Mouse (Mus musculus): ENCODE data around the gene Usp24. TPM values are rescaled to one million over a fixed set of nuclear protein-coding genes. Genes with fewer than 3 reads are reported as not detected.
"Not testable (repeated sequence)": the region's sequence is repeated elsewhere in the genome, so short reads cannot be mapped to it uniquely, and the experiment has no call there.

Gene Usp24
- polyA plus RNA-seq, 1 experiment from 2014 or later, result 6.9 TPM

DNA sequence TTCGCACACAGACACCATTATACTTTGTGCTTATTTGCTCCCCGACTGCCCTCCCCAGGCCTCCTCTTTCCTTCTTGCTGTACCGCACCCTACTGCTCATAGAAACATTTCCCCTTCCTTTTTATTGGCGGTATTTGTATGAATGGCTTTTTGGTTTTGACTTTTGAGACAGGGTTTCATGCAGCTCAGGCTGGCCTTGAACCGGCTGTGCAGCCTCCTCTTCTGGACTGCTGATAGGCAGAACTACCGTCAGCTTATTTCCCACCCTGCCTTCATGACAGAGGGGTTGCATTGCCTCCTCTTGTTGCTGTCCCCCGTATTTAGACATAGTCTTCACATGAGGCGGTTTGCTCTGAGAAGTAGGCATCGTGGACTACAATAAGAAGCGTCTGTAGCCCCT is 6.8 kb downstream of the Usp24 start:
- no peak overlapping the region for H3K9ac ChIP-seq
- ATAC-seq (ENCODE audit: borderline replicate concordance, extremely low read depth, low FRiP score, low TSS enrichment), result no peak
- 90% methylated on average over 10 of the region's 10 CpGs for WGBS

DNA sequence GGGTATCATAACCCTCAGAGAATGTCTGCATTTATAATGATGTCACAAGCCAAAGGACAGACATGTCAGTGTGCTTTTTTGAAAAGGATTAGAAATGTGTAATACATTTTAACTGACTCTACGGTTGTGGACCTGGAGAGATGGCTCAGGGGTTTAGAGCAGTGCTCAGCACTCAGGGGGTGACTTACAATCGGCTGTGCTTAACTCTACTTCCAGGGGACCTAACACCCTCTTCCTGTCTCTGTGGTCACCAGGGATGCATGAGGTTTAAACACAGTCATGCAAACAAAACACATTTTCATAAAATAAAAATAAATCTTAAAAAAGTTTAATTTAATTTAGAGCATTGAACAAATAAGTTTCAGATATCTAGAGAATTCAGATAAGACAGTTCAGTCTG is 7.3 kb downstream of the Usp24 start:
- Histone ChIP-seq H3K9me3 (no peaks in the 10 kb centered on the region), H3K4me1 (peaks cover 7% of the 10 kb centered on the region), H3K36me3 (no peaks in the 10 kb centered on the region), H3K27ac (no peak overlapping the region), H3K4me2 (no peak overlapping the region), H3K9ac (no peak overlapping the region), H3K27me3 (no peaks in the 10 kb centered on the region), H3K4me3 (no peak overlapping the region)
- WGBS, result 62% methylated on average over 2 of the region's 2 CpGs
- no peak for ATAC-seq (ENCODE audit: borderline replicate concordance, extremely low read depth, low FRiP score, low TSS enrichment)

More for the DNA sequence above, 6.8 kb downstream of the Usp24 start:
- Histone ChIP-seq H3K4me3 (no peak overlapping the region), H3K36me3 (no peaks in the 10 kb centered on the region), H3K4me2 (no peak overlapping the region), H3K4me1 (peaks cover 12% of the 10 kb centered on the region), H3K27me3 (no peaks in the 10 kb centered on the region), H3K9me3 (no peaks in the 10 kb centered on the region), H3K27ac (no peak overlapping the region)

DNA sequence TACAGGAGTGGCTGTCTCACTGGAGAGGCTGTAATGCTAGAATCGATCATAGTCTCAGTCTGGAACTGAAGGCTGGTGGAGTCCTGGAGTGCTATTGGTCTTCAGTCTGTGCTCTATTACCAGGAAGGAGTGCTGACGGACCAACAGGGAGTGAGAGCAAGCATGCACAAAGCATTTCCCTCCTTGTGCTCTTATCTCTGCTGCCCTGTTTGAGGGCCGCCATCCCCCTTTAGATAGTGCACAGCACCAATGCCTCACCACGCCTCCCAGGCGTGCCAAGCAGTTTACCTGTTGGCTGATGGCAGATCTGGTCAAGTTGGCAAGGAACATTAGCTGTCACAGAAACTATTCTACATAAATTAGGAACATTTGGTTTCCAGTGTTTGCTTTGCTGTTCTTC is 11.4 kb downstream of the Usp24 start:
- Histone ChIP-seq H3K27ac (no peak overlapping the region), H3K4me3 (no peak overlapping the region), H3K27me3 (no peaks in the 10 kb centered on the region), H3K4me2 (no peak overlapping the region), H3K4me1 (peaks cover 18% of the 10 kb centered on the region), H3K9ac (no peak overlapping the region), H3K9me3 (no peaks in the 10 kb centered on the region), H3K36me3 (no peaks in the 10 kb centered on the region)
- ATAC-seq (ENCODE audit: borderline replicate concordance, extremely low read depth, low FRiP score, low TSS enrichment), result no peak
- 65% methylated on average over 5 of the region's 5 CpGs for WGBS

DNA sequence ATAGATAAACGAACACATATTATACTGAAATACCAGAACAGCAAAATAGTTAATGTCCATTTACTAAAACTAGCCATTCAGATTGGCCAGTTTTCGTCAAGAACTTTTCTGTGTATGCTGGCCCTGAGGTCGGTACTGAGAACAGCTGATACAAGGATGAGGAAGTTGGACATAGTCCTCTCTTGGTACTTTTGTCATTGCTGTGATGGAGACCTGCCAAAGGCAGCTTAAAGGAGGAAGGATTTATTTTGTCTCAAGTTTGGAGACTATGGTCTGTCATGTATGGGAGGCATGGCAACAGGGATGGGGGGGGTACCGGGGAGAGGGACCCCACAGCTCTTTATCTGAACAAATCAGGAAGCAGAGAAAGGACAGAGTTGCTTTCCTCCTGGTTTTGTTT is 12.7 kb downstream of the Usp24 start:
- no peaks in the 10 kb centered on the region for H3K36me3 ChIP-seq
- no peaks in the 10 kb centered on the region for H3K27me3 ChIP-seq
- no peaks in the 10 kb centered on the region for H3K9me3 ChIP-seq
- peaks cover 18% of the 10 kb centered on the region for H3K4me1 ChIP-seq
- no peak overlapping the region for H3K4me2 ChIP-seq
- H3K27ac ChIP-seq, result no peak overlapping the region
- no peak overlapping the region for H3K9ac ChIP-seq
- no peak for ATAC-seq (ENCODE audit: borderline replicate concordance, extremely low read depth, low FRiP score, low TSS enrichment)
- WGBS, result 87% methylated on average over 4 of the region's 4 CpGs
- no peak overlapping the region for H3K4me3 ChIP-seq

DNA sequence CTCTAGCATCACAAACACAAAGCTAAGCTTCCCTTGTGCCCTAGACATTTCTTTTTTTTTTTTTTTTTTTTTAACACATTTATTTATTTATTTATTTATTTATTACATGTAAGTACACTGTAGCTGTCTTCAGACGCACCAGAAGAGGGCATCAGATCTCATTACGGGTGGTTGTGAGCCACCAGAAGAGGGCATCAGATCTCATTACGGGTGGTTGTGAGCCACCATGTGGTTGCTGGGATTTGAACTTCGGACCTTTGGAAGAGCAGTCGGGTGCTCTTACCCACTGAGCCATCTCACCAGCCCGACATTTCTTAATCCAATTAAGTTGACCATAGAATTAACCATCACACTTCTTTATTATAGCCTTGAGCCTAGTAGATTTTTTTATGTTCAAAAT is 13.2 kb downstream of the Usp24 start:
- not testable (repeated sequence) for H3K9me3 ChIP-seq; H3K27ac ChIP-seq; H3K27me3 ChIP-seq; H3K36me3 ChIP-seq; H3K4me3 ChIP-seq; ATAC-seq (ENCODE audit: borderline replicate concordance, extremely low read depth, low FRiP score, low TSS enrichment); H3K4me2 ChIP-seq; H3K9ac ChIP-seq
- H3K4me1 ChIP-seq, result peaks cover 18% of the 10 kb centered on the region
- 87% methylated on average over 6 of the region's 6 CpGs for WGBS

DNA sequence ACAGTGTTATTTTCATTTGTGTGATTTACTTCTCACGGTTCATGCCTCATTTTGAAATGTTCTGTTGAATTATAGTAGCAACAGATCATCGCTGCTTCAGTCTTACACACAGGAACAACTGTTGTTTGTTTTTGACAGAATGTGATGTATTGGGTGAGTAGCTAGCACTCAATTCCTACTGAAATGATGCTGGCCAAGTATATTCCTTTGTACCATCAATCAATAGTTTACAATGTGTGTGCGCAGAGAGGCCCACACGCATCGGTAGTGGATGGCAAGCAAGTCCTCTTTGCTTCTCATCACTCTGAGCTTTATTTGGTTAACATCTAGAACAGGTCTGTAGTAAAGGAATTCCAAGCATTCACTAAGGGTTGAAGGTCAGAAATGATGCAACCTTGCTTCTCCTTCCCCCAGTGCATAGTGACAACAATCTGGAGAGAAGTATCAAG is 14.4 kb downstream of the Usp24 start:
- Histone ChIP-seq H3K9ac (no peak overlapping the region), H3K4me3 (no peak overlapping the region), H3K36me3 (no peaks in the 10 kb centered on the region), H3K4me1 (peaks cover 18% of the 10 kb centered on the region), H3K27ac (no peak overlapping the region), H3K27me3 (no peaks in the 10 kb centered on the region), H3K9me3 (no peaks in the 10 kb centered on the region), H3K4me2 (no peak overlapping the region)
- WGBS, result 26% methylated on average over 5 of the region's 5 CpGs
- ATAC-seq (ENCODE audit: borderline replicate concordance, extremely low read depth, low FRiP score, low TSS enrichment), result peak; percentile 27; the same call in 1 of the 2 replicates

DNA sequence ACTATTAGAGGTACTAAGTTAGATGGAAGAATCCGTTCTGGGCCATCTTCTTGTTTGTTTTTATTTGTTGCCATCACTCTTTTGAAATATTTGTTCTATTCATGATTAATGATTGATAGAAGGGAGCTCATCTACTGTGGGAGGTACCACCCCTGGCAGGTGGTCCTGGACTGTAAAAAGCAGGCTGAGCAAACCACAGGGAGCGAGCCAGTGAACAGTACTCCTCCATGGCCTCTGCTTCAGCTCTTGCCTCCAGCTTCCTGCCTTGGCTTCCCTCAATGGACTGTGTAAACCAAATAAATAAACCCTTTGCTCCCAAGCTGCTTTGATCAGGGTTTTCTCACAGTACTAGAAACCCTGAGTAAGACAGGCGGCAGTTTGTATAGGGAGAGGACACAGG is 17.1 kb downstream of the Usp24 start:
- Histone ChIP-seq H3K4me2 (no peak overlapping the region), H3K4me3 (no peak overlapping the region), H3K27me3 (no peaks in the 10 kb centered on the region), H3K9ac (no peak overlapping the region), H3K4me1 (peaks cover 19% of the 10 kb centered on the region), H3K27ac (no peak overlapping the region), H3K36me3 (no peaks in the 10 kb centered on the region), H3K9me3 (no peaks in the 10 kb centered on the region)
- WGBS, result 69% methylated on average over 3 of the region's 3 CpGs
- ATAC-seq (ENCODE audit: borderline replicate concordance, extremely low read depth, low FRiP score, low TSS enrichment), result no peak

DNA sequence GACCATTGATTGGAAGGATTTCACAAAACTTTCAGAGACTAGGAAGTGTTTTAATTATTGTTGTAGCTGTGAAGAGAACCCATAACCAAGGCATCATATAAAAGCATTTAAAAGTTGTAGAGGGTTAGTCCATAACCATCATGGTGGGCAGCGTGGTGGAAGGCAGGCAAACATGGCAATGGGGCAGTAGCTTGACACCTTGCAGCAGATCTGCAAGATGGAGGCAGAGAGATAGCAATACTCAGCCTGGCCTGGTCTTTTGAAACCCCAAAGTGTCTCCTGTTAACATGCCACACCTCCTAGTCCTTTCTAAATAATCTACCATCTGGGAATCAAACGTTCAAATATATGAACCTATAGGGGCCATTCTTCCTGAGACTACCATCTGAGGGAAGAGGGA is 17.6 kb downstream of the Usp24 start:
- Histone ChIP-seq H3K4me3 (no peak overlapping the region), H3K9me3 (no peaks in the 10 kb centered on the region), H3K27me3 (no peaks in the 10 kb centered on the region), H3K4me1 (peaks cover 19% of the 10 kb centered on the region), H3K27ac (no peak overlapping the region), H3K36me3 (no peaks in the 10 kb centered on the region), H3K9ac (no peak overlapping the region), H3K4me2 (no peak overlapping the region)
- ATAC-seq (ENCODE audit: borderline replicate concordance, extremely low read depth, low FRiP score, low TSS enrichment), result no peak
- WGBS, result 59% methylated on average over 2 of the region's 2 CpGs

DNA sequence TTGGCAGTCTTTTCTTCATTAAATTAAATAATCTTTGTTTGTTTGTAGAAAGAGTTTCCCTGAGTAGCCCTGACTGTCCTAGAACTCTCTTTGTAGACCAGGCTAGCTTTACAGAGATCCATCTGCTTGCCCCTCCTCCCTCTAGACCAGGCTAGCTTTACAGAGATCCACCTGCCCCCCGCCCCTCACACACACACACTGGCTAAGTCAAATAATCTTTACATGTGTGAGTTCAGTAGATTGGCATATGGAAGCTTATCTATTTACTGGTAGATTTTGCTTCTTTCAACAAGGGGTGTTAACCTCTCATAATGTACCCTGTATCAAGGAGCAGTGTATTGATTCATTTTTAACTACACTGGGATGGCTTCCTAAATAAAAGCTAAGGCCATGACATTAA is 19.8 kb downstream of the Usp24 start:
- no peaks in the 10 kb centered on the region for H3K9me3 ChIP-seq
- H3K4me3 ChIP-seq, result no peak overlapping the region
- H3K4me2 ChIP-seq, result no peak overlapping the region
- no peak overlapping the region for H3K9ac ChIP-seq
- H3K36me3 ChIP-seq, result no peaks in the 10 kb centered on the region
- 64% methylated on average over 1 of the region's 1 CpGs for WGBS
- no peaks in the 10 kb centered on the region for H3K27me3 ChIP-seq
- ATAC-seq (ENCODE audit: borderline replicate concordance, extremely low read depth, low FRiP score, low TSS enrichment), result no peak
- no peak overlapping the region for H3K27ac ChIP-seq
- 0 out of 2 replicates have a peak, but pooled peaks cover 13% of the 10 kb centered on the region for H3K4me1 ChIP-seq

DNA sequence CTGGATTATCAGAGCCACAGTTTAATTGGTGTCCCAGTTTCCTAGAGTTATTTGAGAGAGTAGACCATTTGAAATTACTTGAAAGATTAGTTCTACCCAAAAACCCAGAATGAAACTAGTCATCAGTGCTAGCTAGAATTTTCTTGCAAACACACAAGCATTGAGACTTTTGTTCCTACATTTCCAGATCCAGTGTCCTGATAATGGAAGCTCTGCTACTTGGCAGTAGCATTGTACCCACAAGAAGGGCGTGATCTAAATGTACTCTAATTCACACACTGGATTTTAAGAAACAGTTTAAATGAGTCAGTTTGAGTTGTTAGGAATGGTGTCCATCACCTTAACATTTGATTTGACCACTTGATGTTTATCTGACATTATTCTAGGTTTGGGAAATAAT is 31.7 kb downstream of the Usp24 start:
- peaks cover 40% of the 10 kb centered on the region for H3K36me3 ChIP-seq

DNA sequence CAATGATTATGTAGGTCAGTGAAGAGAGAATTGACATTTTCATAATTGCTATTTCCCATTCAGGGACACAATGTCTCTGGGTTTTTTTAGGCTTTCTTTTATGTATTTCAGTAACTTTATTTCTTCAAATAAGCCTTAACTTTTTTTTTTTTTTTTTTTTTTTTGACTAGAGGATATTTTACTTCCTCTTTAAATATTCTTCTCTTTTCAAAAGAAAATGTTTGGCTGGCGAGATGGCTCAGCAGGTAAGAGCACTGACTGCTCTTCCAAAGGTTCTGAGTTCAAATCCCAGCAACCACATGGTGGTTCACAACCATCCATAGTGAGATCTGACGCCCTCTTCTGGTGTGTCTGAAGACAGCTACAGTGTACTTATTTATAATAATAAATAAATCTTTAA is 39.0 kb downstream of the Usp24 start:
- H3K9me3 ChIP-seq; H3K9ac ChIP-seq; ATAC-seq (ENCODE audit: borderline replicate concordance, extremely low read depth, low FRiP score, low TSS enrichment); H3K27me3 ChIP-seq; H3K4me3 ChIP-seq; H3K27ac ChIP-seq; H3K4me1 ChIP-seq; H3K4me2 ChIP-seq: not testable (repeated sequence)
- WGBS, result 89% methylated on average over 2 of the region's 2 CpGs
- peaks cover 31% of the 10 kb centered on the region for H3K36me3 ChIP-seq

More for the DNA sequence above, 31.7 kb downstream of the Usp24 start:
- no peaks in the 10 kb centered on the region for H3K27me3 ChIP-seq
- H3K27ac ChIP-seq, result no peak overlapping the region
- no peaks in the 10 kb centered on the region for H3K9me3 ChIP-seq
- ATAC-seq (ENCODE audit: borderline replicate concordance, extremely low read depth, low FRiP score, low TSS enrichment), result no peak
- H3K4me3 ChIP-seq, result no peak overlapping the region
- H3K4me2 ChIP-seq, result no peak overlapping the region
- no peaks in the 10 kb centered on the region for H3K4me1 ChIP-seq
- 93% methylated on average over 1 of the region's 1 CpGs for whole genome bisulfite sequencing
- no peak overlapping the region for H3K9ac ChIP-seq

DNA sequence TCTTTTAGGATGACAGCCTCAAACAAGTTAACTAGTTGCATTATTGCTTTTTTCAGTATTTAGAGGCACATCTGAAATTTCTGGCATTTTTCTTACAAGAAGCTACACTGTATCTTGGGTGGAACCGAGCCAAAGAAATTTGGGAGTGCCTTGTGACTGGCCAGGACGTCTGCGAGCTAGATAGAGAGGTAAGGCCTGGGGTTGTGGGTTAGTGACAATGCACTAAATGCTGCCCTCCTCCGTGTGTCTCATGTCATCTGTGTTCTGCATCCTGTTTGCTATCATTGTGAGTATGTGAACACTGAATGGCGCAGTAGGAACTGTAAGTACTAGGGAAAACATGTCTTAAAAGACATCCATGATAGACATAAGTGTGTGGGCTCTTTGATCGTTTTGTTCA is 54.0 kb downstream of the Usp24 start:
- Histone ChIP-seq H3K27ac (no peak overlapping the region), H3K36me3 (peaks cover 36% of the 10 kb centered on the region), H3K9me3 (no peaks in the 10 kb centered on the region), H3K27me3 (no peaks in the 10 kb centered on the region), H3K4me2 (no peak overlapping the region), H3K9ac (no peak overlapping the region), H3K4me3 (no peak overlapping the region), H3K4me1 (no peaks in the 10 kb centered on the region)
- 78% methylated on average over 6 of the region's 6 CpGs for WGBS
- no peak for ATAC-seq (ENCODE audit: borderline replicate concordance, extremely low read depth, low FRiP score, low TSS enrichment)

DNA sequence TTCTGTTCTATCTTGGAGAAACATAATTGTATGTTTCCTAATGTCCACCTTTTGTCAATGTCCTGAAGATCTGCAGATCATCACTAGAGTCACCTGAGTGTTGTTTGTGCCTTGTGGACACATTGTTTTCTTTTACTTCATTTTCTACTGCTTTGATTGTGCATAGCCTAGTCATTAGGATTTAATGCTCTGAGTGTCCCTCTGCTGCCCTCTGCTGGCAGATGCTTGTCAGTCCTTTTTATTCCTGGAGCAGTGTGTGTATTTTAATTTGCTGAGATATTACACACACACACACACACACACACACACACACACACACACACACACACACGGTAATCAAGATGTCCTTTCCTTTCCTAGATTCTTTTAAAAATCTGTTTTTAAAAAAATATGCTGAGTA is 59.8 kb downstream of the Usp24 start:
- H3K9ac ChIP-seq, result no peak overlapping the region
- H3K27ac ChIP-seq, result no peak overlapping the region
- H3K27me3 ChIP-seq, result no peaks in the 10 kb centered on the region
- 38% methylated on average over 1 of the region's 1 CpGs for WGBS
- ATAC-seq (ENCODE audit: borderline replicate concordance, extremely low read depth, low FRiP score, low TSS enrichment), result no peak
- H3K4me1 ChIP-seq, result no peaks in the 10 kb centered on the region
- H3K4me2 ChIP-seq, result no peak overlapping the region
- peaks cover 42% of the 10 kb centered on the region for H3K36me3 ChIP-seq
- no peak overlapping the region for H3K4me3 ChIP-seq
- H3K9me3 ChIP-seq, result no peaks in the 10 kb centered on the region
